Mouse (Mus musculus) heart, adult 2 months (tissue): Measurements from ENCODE around the gene Rab3ip.
A peak's percentile ranks its signal among the peaks of the same experiment; 100 is the strongest.

Experiments
- CTCF ChIP-seq: fragments of 200-600 bp; IDR thresholded peaks from 2 replicates; pipeline ENCODE4 v1.8.1; 2022; ENCODE audit warnings: antibody characterized with exemption, mild to moderate bottlenecking, moderate library complexity
- EP300 ChIP-seq: fragments of 200-500 bp; IDR thresholded peaks from 2 replicates; pipeline ENCODE4 v1.6.1; 2011; ENCODE audit warnings: low read depth, low read length, control low read depth; ENCODE audit not compliant: insufficient read depth
- POLR2A ChIP-seq: fragments of 200-500 bp; IDR thresholded peaks from 2 replicates; pipeline ENCODE4 v1.6.1; 2011; ENCODE audit warnings: mild to moderate bottlenecking, low read depth, low read length, control low read depth; ENCODE audit not compliant: insufficient read depth

GRCm38 (mm10) chr10:116996236-116996600, 45.6 kb upstream of the Rab3ip start:
- no peak for TF ChIP-seq POLR2A
- TF ChIP-seq EP300, result peak; percentile 97
- no peak for TF ChIP-seq CTCF
